Mouse (Mus musculus): Measurements from ENCODE around the gene Tln2.

GRCm38 (mm10) chr9:67361511-67361910 is 198.0 kb downstream of the Tln2 start:
- TF ChIP-seq CTCF (IDR thresholded peaks at IDR 0.05; ENCODE audit: insufficient read depth, low read depth, low read length) (no peak), POLR2A (IDR thresholded peaks at IDR 0.05; ENCODE audit: insufficient read depth, low read depth, low read length) (no peak)

Measured in olfactory bulb, adult 2 months (tissue).